Mouse (Mus musculus): ENCODE measurements around the gene Polh.

Gene Polh

GRCm38 (mm10) chr17:46132058-46132718, 70.3 kb downstream of the Polh start:
- DNase-seq (ENCODE audit: low spot score), result peak; percentile 83

DNA sequence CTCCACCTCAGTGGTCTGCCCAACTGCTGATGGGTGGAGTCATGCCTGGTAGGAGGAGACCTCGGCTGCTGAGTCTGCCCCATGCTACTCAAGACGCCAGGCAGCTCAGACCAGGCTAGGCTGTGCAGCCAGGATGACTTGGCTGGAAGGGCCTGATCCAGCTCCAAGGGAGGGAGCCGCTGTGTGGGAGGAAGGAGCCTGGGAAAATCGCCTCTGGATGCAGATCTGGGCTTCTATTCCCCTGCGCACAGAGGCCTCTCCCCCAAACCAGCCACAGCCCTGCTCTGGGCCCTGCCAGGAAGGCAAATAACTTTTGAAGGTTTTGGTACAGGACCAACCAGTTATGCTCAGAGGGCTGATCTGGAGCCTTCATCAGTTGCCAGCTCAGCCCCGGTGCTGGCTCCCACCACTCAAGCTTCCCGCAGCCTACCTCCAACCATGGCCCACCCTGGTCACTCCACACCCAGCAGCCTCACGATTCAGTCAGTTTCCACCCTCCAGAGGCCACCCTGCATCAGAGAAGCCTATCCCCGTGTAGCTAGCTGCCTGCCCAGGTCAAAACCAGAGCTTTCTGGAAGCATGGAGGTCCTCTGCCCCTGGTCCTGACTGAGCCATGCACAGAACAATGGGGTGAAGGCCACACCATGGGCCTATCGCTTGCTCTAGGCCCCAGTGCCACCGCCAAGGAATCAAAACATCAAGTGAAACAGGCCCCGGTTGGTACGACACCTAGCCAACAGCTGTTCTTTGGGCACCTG, 72.5 kb downstream of the Polh start:
- peak; percentile 93 for DNase-seq (ENCODE audit: low spot score)

- DNase-seq (ENCODE audit: low spot score), result peak; percentile 49
Measured at GRCm38 (mm10) chr17:46127814-46128493, 74.5 kb downstream of the Polh start.

DNA sequence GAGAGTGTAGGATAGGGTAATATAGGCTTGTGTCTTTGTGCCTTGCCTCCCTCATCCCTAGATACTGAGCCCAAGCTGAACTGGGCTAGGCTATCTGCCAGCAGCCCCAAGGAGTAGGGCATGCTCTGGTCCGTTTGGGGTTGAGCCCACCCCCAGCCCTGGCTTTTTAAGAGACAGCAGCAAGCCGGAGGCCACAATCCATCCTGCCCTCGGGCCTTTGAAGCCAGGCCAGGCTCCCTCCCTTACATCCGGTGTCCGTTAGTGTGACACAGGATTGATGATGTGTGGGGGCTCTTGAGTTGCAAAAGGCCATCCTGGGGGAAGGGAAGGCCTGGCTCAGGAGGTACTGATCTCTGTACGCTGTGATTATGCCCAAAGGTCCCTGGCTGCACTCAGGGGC, 75.8 kb downstream of the Polh start:
- DNase-seq (ENCODE audit: low spot score), result no peak

DNA sequence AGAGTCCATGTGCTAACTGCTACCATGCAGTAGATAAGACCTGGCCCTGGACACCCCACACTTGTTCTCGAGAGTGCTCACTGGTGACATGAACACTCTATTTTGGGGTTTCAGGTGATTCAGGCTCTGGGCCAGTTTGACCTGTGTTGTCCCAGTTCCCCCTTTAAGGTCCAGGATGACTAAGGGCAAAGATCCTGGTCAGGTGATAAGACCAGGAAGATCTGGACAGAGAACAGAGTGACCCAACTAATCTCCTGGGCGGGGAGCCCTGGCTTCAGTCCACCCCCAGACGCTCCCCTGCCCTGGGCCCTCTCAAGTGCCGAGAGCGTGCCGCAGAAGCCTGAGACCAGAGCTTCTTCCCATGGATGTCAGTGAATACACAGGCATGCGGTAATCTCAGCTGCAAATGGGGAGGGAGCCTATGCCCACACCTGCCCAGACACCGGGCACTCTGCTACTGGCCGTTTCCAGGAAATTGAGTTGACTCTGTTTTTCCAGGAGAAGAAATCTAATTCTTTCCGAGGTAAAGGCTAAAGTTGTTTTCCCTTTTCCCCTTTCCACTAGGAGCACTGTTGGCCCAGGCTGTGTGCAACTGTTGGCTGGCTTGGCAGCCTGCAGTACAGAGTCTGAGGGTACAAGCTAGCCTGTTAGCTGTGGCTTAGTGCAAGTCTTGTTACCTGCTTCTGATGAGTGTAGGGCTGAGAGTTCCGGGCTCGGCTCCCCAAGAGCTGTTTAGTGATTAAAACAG, 78.3 kb downstream of the Polh start:
- peak; percentile 80 for DNase-seq (ENCODE audit: low spot score)

- DNase-seq (ENCODE audit: low spot score), result no peak
Measured at GRCm38 (mm10) chr17:46123285-46123684, 79.2 kb downstream of the Polh start.

GRCm38 (mm10) chr17:46122791-46123190, 79.7 kb downstream of the Polh start:
- DNase-seq (ENCODE audit: low spot score), result no peak
